Mouse (Mus musculus): Measurements from ENCODE around the gene Rpl23.

Rpl23 gene

GRCm38 (mm10) chr11:97781832-97782563 lies at the start of gene Rpl23:
Gene Rpl23, minus strand, starts transcription at chr11:97782437.
- peak; percentile 99 for DNase-seq (ENCODE audit: low read depth, low spot score)

GRCm38 (mm10) chr11:97832001-97832400 lies 49.8 kb upstream of the Rpl23 start:
- DNase-seq (ENCODE audit: low read depth, low spot score) = no peak

- no peak for DNase-seq (ENCODE audit: low read depth, low spot score)
Observed at GRCm38 (mm10) chr11:97830501-97830900, 48.3 kb upstream of the Rpl23 start.

- DNase-seq (ENCODE audit: low read depth, low spot score) = no peak
Observed at GRCm38 (mm10) chr11:97829913-97830476, 47.8 kb upstream of the Rpl23 start.

GRCm38 (mm10) chr11:97829365-97829764 lies 47.1 kb upstream of the Rpl23 start:
- DNase-seq (ENCODE audit: low read depth, low spot score) = no peak

GRCm38 (mm10) chr11:97827654-97828053 lies 45.4 kb upstream of the Rpl23 start:
- peak; percentile 69 for DNase-seq (ENCODE audit: low read depth, low spot score)

- DNase-seq (ENCODE audit: low read depth, low spot score) = no peak
Observed at GRCm38 (mm10) chr11:97826414-97826813, 44.2 kb upstream of the Rpl23 start.

- DNase-seq (ENCODE audit: low read depth, low spot score) = no peak
Observed at GRCm38 (mm10) chr11:97825971-97826370, 43.7 kb upstream of the Rpl23 start.

GRCm38 (mm10) chr11:97825295-97825694 lies 43.1 kb upstream of the Rpl23 start:
- DNase-seq (ENCODE audit: low read depth, low spot score) = no peak

GRCm38 (mm10) chr11:97824895-97825294 lies 42.7 kb upstream of the Rpl23 start:
- DNase-seq (ENCODE audit: low read depth, low spot score) = no peak

- peak; percentile 63 for DNase-seq (ENCODE audit: low read depth, low spot score)
Observed at GRCm38 (mm10) chr11:97824168-97824567, 41.9 kb upstream of the Rpl23 start.

GRCm38 (mm10) chr11:97822840-97823603 lies 40.8 kb upstream of the Rpl23 start:
- DNase-seq (ENCODE audit: low read depth, low spot score) = peak; percentile 93

- DNase-seq (ENCODE audit: low read depth, low spot score) = no peak
Observed at GRCm38 (mm10) chr11:97821401-97822064, 39.3 kb upstream of the Rpl23 start.

GRCm38 (mm10) chr11:97820840-97821239 lies 38.6 kb upstream of the Rpl23 start:
- DNase-seq (ENCODE audit: low read depth, low spot score) = no peak

GRCm38 (mm10) chr11:97819923-97820322 lies 37.7 kb upstream of the Rpl23 start:
- DNase-seq (ENCODE audit: low read depth, low spot score) = no peak

GRCm38 (mm10) chr11:97819102-97819501 lies 36.9 kb upstream of the Rpl23 start:
- DNase-seq (ENCODE audit: low read depth, low spot score) = no peak

- no peak for DNase-seq (ENCODE audit: low read depth, low spot score)
Observed at GRCm38 (mm10) chr11:97818571-97818970, 36.3 kb upstream of the Rpl23 start.

- DNase-seq (ENCODE audit: low read depth, low spot score) = no peak
Observed at GRCm38 (mm10) chr11:97818003-97818402, 35.8 kb upstream of the Rpl23 start.

GRCm38 (mm10) chr11:97817379-97817778 lies 35.1 kb upstream of the Rpl23 start:
- DNase-seq (ENCODE audit: low read depth, low spot score) = no peak

- DNase-seq (ENCODE audit: low read depth, low spot score) = no peak
Observed at GRCm38 (mm10) chr11:97816916-97817315, 34.7 kb upstream of the Rpl23 start.

- no peak for DNase-seq (ENCODE audit: low read depth, low spot score)
Observed at GRCm38 (mm10) chr11:97816176-97816575, 33.9 kb upstream of the Rpl23 start.

- DNase-seq (ENCODE audit: low read depth, low spot score) = no peak
Observed at GRCm38 (mm10) chr11:97815736-97816135, 33.5 kb upstream of the Rpl23 start.

Data from brain, adult 2 months (tissue).